Mouse (Mus musculus) spleen, postnatal 36 days (tissue): ENCODE measurements around the gene Esp3.
"Not testable (repeated sequence)": the region's sequence is repeated elsewhere in the genome, so short reads cannot be mapped to it uniquely, and the experiment has no call there.

ENCODE experiments used
- DNase-seq, 2 experiments: peaks; one replicate each; pipeline ENCODE4 v3.0.0; 2022; ENCODE audit warnings: low spot score in 2 of 2, mixed read lengths in 1 of 2

Gene Esp3

GRCm38 (mm10) chr17:40631775-40632174 lies at the start of gene Esp3:
Esp3 (plus strand) TSS chr17:40632075.
- DNase-seq: not testable (repeated sequence)

GRCm38 (mm10) chr17:40583906-40584305 lies 48.0 kb upstream of the Esp3 start:
- DNase-seq: not testable (repeated sequence)

GRCm38 (mm10) chr17:40591297-40591696 lies 40.6 kb upstream of the Esp3 start:
- DNase-seq: no peak

- no peak for DNase-seq
These were observed 33.6 kb upstream of the Esp3 start, which contains the start of gene Esp4 for GRCm38 (mm10) chr17:40598294-40598693. Esp4 (plus strand) TSS chr17:40598594.

- not testable (repeated sequence) for DNase-seq
These were observed 30.3 kb downstream of the Esp3 start for GRCm38 (mm10) chr17:40662118-40662679.

- not testable (repeated sequence) for DNase-seq
These were observed 31.4 kb downstream of the Esp3 start for GRCm38 (mm10) chr17:40663161-40663811.
